Mouse (Mus musculus) ES-E14 (cell line): ENCODE measurements around the gene Slc26a6. TPM values are rescaled to one million over a fixed set of nuclear protein-coding genes. Genes with fewer than 3 reads are reported as not detected.
A peak's percentile ranks its signal among the peaks of the same experiment; 100 is the strongest.

Experiments
- DNase-seq: peaks from one replicate; pipeline ENCODE4 v3.0.0-alpha.2; 2013; ENCODE audit warnings: low read depth, low spot score
- H3K27ac ChIP-seq: 2 replicates; pipeline ENCODE4 v1.5.1; 2012; ENCODE audit warnings: low read depth, mild to moderate bottlenecking, low read length, moderate library complexity, mixed read lengths; ENCODE audit not compliant: poor library complexity, insufficient read depth, severe bottlenecking
- H3K36me3 ChIP-seq: 2 replicates; pipeline ENCODE4 v1.6.1; 2012; ENCODE audit warnings: mild to moderate bottlenecking, low read length, moderate library complexity, mixed read lengths; ENCODE audit not compliant: control insufficient read depth, poor library complexity, insufficient read depth, severe bottlenecking
- H3K4me1 ChIP-seq, 2 experiments: fragments of 150-350 bp in 1 of 2; sonication (generic) in 1 of 2; 2 replicates each; pipeline ENCODE4 v1.6.1; 2012; ENCODE audit warnings: low read length in 2 of 2, mild to moderate bottlenecking in 1 of 2, mixed read lengths in 1 of 2; ENCODE audit not compliant: control insufficient read depth in 2 of 2, insufficient read depth in 2 of 2, poor library complexity in 1 of 2
- H3K4me3 ChIP-seq, 2 experiments: fragments of 150-350 bp in 1 of 2; sonication (generic) in 1 of 2; 2 replicates each; pipeline ENCODE4 v1.5.1; 2012; ENCODE audit warnings: low read length in 2 of 2, low read depth in 1 of 2, mild to moderate bottlenecking in 1 of 2, mixed read lengths in 1 of 2; ENCODE audit not compliant: insufficient read depth in 1 of 2, poor library complexity in 1 of 2, severe bottlenecking in 1 of 2
- H3K9ac ChIP-seq: 2 replicates; pipeline ENCODE4 v1.6.1; 2012; ENCODE audit warnings: low read depth, mild to moderate bottlenecking, low read length, mixed read lengths; ENCODE audit not compliant: poor library complexity, insufficient read depth, severe bottlenecking
- H3K9me3 ChIP-seq: fragments of 150-350 bp; sonication (generic); 2 replicates; pipeline ENCODE4 v1.6.1; 2012; ENCODE audit warnings: low read depth, mild to moderate bottlenecking, low read length; ENCODE audit not compliant: control insufficient read depth, insufficient read depth
- CHD2 ChIP-seq: IDR thresholded peaks from 2 replicates; pipeline ENCODE4 v1.6.1; 2014; ENCODE audit warnings: mild to moderate bottlenecking, low read depth, low read length, inconsistent platforms
- HCFC1 ChIP-seq: IDR thresholded peaks from 2 replicates; pipeline ENCODE4 v1.6.1; 2012; ENCODE audit warnings: low read length, inconsistent platforms, borderline replicate concordance; ENCODE audit not compliant: insufficient read depth
- MAFK ChIP-seq: IDR thresholded peaks from 2 replicates; pipeline ENCODE4 v1.6.1; 2014; ENCODE audit warnings: mild to moderate bottlenecking, low read depth, low read length, inconsistent platforms; ENCODE audit not compliant: insufficient read depth
- ZC3H11A ChIP-seq: IDR thresholded peaks from 2 replicates; pipeline ENCODE4 v1.6.1; 2012; ENCODE audit warnings: low read depth, mild to moderate bottlenecking, inconsistent platforms, low read length, borderline replicate concordance
- ZNF384 ChIP-seq: IDR thresholded peaks from 2 replicates; pipeline ENCODE4 v1.6.1; 2012; ENCODE audit warnings: low read depth, low read length, inconsistent platforms
- in situ Hi-C, 2 experiments: fragments of 600-800 bp; cut with MboI; formaldehyde crosslinking; loops; one replicate each; pipeline ENCODE4 v1.15.1; 2025; ENCODE audit warnings: low sequenced_read_pairs in 2 of 2, inconsistent platforms in 1 of 2; ENCODE audit not compliant: unreplicated experiment in 2 of 2
- total RNA-seq: library from RNA; depleted of rRNA; stranded (reverse); fragments of 300-350 nt; gene quantifications from 2 replicates; pipeline ENCODE4 v1.2.3, GENCODE M21; 2012

Gene Slc26a6
- total RNA-seq, 1 experiment: 15.1 TPM

GRCm38 (mm10) chr9:108807674-108808073 lies 45.4 kb upstream of the Slc26a6 start:
- in situ Hi-C loops: no loop called here
- peaks cover 17% of the 10 kb centered on the region for H3K36me3 ChIP-seq
- peak overlapping the region in 1 of 2 experiments; percentile 25; a peak in 1 of 4 replicates for H3K4me3 ChIP-seq
- H3K27ac ChIP-seq: no peak overlapping the region
- no peak for DNase-seq
- peak overlapping the region; percentile 33; the same call in 1 of the 2 replicates for H3K9ac ChIP-seq
- H3K4me1 ChIP-seq: peaks cover 0 to 5% of the 10 kb centered on the region in 2 experiments; a peak in 1 of 4 replicates
- no peaks in the 10 kb centered on the region for H3K9me3 ChIP-seq
- TF ChIP-seq CHD2 (no peak), ZC3H11A (no peak), ZNF384 (no peak), HCFC1 (no peak), MAFK (no peak)

GRCm38 (mm10) chr9:108808163-108808665 lies 44.9 kb upstream of the Slc26a6 start, which contains the start of gene Nckipsd:
TSS of gene Nckipsd (plus strand) at chr9:108808368.
- H3K36me3 ChIP-seq: peaks cover 17% of the 10 kb centered on the region
- H3K4me3 ChIP-seq: peak within 1 kb of the TSS; percentile 70 to 94
- H3K4me1 ChIP-seq: peaks cover 0 to 5% of the 10 kb centered on the region in 2 experiments; a peak in 1 of 4 replicates
- DNase-seq: peak; percentile 81
- H3K9ac ChIP-seq: peak within 1 kb of the TSS; percentile 93
- TF ChIP-seq ZC3H11A (peak; percentile 44; the same call in 1 of the 2 replicates), HCFC1 (peak; percentile 70; the same call in 1 of the 2 replicates), ZNF384 (no peak)
- H3K9me3 ChIP-seq: no peaks in the 10 kb centered on the region
- in situ Hi-C loops: no loop called here
- no peak within 1 kb of the TSS for H3K27ac ChIP-seq

GRCm38 (mm10) chr9:108809188-108809587 lies 43.9 kb upstream of the Slc26a6 start:
- TF ChIP-seq MAFK: no peak
- no peak for TF ChIP-seq ZNF384
- TF ChIP-seq ZC3H11A: no peak
- TF ChIP-seq CHD2: no peak
- no peak for TF ChIP-seq HCFC1

GRCm38 (mm10) chr9:108809723-108810122 lies 43.4 kb upstream of the Slc26a6 start:
- H3K4me3 ChIP-seq: no peak overlapping the region
- no peak overlapping the region for H3K27ac ChIP-seq
- H3K36me3 ChIP-seq: peaks cover 24% of the 10 kb centered on the region
- no peak for TF ChIP-seq CHD2
- DNase-seq: no peak
- H3K9ac ChIP-seq: no peak overlapping the region
- no peaks in the 10 kb centered on the region for H3K9me3 ChIP-seq
- in situ Hi-C loops: no loop called here
- H3K4me1 ChIP-seq: peaks cover 0 to 5% of the 10 kb centered on the region in 2 experiments; a peak in 1 of 4 replicates

More at GRCm38 (mm10) chr9:108809188-108809587, 43.9 kb upstream of the Slc26a6 start:
- Histone ChIP-seq H3K9ac (0 out of 2 replicates have a peak overlapping the region, but pooled peaks have one; percentile 93), H3K4me1 (peaks cover 0 to 5% of the 10 kb centered on the region in 2 experiments; a peak in 1 of 4 replicates), H3K4me3 (peak overlapping the region; percentile 70 to 94; a peak in 2 of 4 replicates), H3K9me3 (no peaks in the 10 kb centered on the region), H3K27ac (no peak overlapping the region), H3K36me3 (peaks cover 23% of the 10 kb centered on the region)
- in situ Hi-C loops: no loop called here
- DNase-seq: no peak

GRCm38 (mm10) chr9:108810516-108810915 lies 42.6 kb upstream of the Slc26a6 start:
- TF ChIP-seq ZNF384: no peak
- TF ChIP-seq MAFK: no peak
- no peak for TF ChIP-seq CHD2
- no peak for TF ChIP-seq ZC3H11A
- in situ Hi-C loops: no loop called here
- H3K4me3 ChIP-seq: no peak overlapping the region
- no peaks in the 10 kb centered on the region for H3K9me3 ChIP-seq
- H3K4me1 ChIP-seq: peaks cover 0 to 5% of the 10 kb centered on the region in 2 experiments; a peak in 1 of 4 replicates
- no peak overlapping the region for H3K27ac ChIP-seq
- H3K9ac ChIP-seq: no peak overlapping the region
- H3K36me3 ChIP-seq: peaks cover 32% of the 10 kb centered on the region
- no peak for DNase-seq
